18 mouse cellular contexts compared by ENCODE assay signal in the genomic region with DNA sequence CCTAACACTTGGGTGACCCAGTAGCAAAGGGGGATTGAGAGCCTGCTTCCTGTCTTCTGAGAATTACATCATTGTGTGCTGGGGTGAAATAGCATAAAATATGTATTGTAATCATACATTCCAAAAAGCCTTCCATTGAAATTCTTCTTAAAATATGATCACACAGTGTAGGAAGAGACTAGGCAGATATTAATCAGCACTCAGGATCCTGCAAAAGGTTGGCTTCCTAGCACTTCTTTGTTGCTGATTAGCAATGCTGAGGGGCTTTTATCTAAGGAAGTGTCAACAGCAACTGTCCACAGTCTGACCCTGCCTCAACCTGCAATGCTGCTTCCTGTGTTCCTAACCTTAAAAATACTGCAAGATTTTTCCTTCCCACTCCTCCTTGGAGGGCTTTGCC.
"Had no signal": no experiment of that assay in that cellular context is flagged by ENCODE, and none has a peak within 500 bp of the region (broad histone marks: within the 10 kb centered on the region; RNA-seq: fewer than 3 reads in every experiment).

No protein-coding gene starts in this region.

- H3K36me3 ChIP-seq: liver, embryonic 13.5 days; midbrain, embryonic 12.5 days; midbrain, embryonic 15.5 days; neural tube, embryonic 13.5 days had no signal

- H3K9ac ChIP-seq: liver, embryonic 13.5 days; midbrain, embryonic 12.5 days; midbrain, embryonic 15.5 days; neural tube, embryonic 13.5 days had no signal

- H3K4me3 ChIP-seq: left cerebral cortex, adult 2 months; liver, embryonic 13.5 days; midbrain, embryonic 12.5 days; midbrain, embryonic 15.5 days; myocyte; neural tube, embryonic 13.5 days had no signal

- ATAC-seq: intestine, postnatal 0 days; midbrain, embryonic 15.5 days had no signal

- H3K4me1 ChIP-seq: liver, embryonic 13.5 days; midbrain, embryonic 12.5 days; midbrain, embryonic 15.5 days; neural tube, embryonic 13.5 days had no signal

- DNase-seq: kidney, postnatal 25 days; layer of hippocampus, postnatal 36 days; liver, embryonic 13.5 days; lung, adult 2 months; lung, postnatal 14 days; lung, postnatal 4 days; retina, postnatal 1 day; right cerebral cortex, postnatal 25 days; spleen, adult 18-20 months; thymus, adult 2 months; thymus, postnatal 14 days; thymus, postnatal 4 days had no signal

- H3K4me2 ChIP-seq: liver, embryonic 13.5 days; midbrain, embryonic 12.5 days; midbrain, embryonic 15.5 days; neural tube, embryonic 13.5 days had no signal

- H3K9me3 ChIP-seq: liver, embryonic 13.5 days; midbrain, embryonic 12.5 days; midbrain, embryonic 15.5 days; neural tube, embryonic 13.5 days had no signal

- H3K27me3 ChIP-seq: liver, embryonic 13.5 days; midbrain, embryonic 12.5 days; midbrain, embryonic 15.5 days; neural tube, embryonic 13.5 days had no signal

- H3K27ac ChIP-seq: left cerebral cortex, adult 2 months; liver, embryonic 13.5 days; midbrain, embryonic 12.5 days; midbrain, embryonic 15.5 days; neural tube, embryonic 13.5 days had no signal
